Mouse (Mus musculus) liver, embryonic 15.5 days (tissue): ENCODE measurements at regions not wholly inside any gene's neighbourhood (a gene's known extent, or its start where the extent isn't known, plus 50 kb on each side); places are given as distances from the start of the nearest gene placed in this dataset.
"Not testable (repeated sequence)": the region's sequence is repeated elsewhere in the genome, so short reads cannot be mapped to it uniquely, and the experiment has no call there.

Experiments used
- ATAC-seq: fragments of 200-750 bp; cut with Nextera tagmentation; 2 replicates; pipeline ENCODE4 v1.8.0; 2017; ENCODE audit warnings: moderate number of reproducible peaks, mild to moderate bottlenecking, moderate library complexity; ENCODE audit not compliant: insufficient read depth
- H3K27ac ChIP-seq: fragments of 300-500 bp; sonication (generic); replicated peaks from 2 replicates; pipeline ENCODE4 v1.5.1; 2015; ENCODE audit warnings: mild to moderate bottlenecking, inconsistent platforms
- H3K27me3 ChIP-seq: fragments of 300-500 bp; sonication (generic); 2 replicates; pipeline ENCODE4 v1.6.1; 2015; ENCODE audit warnings: mild to moderate bottlenecking, inconsistent platforms
- H3K36me3 ChIP-seq: fragments of 300-500 bp; sonication (generic); replicated peaks from 2 replicates; pipeline ENCODE4 v1.6.1; 2015; ENCODE audit warnings: moderate library complexity, mild to moderate bottlenecking, inconsistent platforms
- H3K4me1 ChIP-seq: fragments of 300-500 bp; sonication (generic); replicated peaks from 2 replicates; pipeline ENCODE4 v1.6.1; 2015; ENCODE audit warnings: inconsistent platforms
- H3K4me2 ChIP-seq: fragments of 300-500 bp; sonication (generic); 2 replicates; pipeline ENCODE4 v1.6.1; 2015; ENCODE audit warnings: moderate library complexity, mild to moderate bottlenecking, inconsistent platforms
- H3K4me3 ChIP-seq: fragments of 300-500 bp; sonication (generic); replicated peaks from 2 replicates; pipeline ENCODE4 v1.5.1; 2015; ENCODE audit warnings: mild to moderate bottlenecking, inconsistent platforms
- H3K9ac ChIP-seq: fragments of 300-500 bp; sonication (generic); 2 replicates; pipeline ENCODE4 v1.6.1; 2015; ENCODE audit warnings: moderate library complexity, mild to moderate bottlenecking, inconsistent platforms
- H3K9me3 ChIP-seq: fragments of 300-500 bp; sonication (generic); replicated peaks from 2 replicates; pipeline ENCODE4 v1.6.1; 2016; ENCODE audit warnings: inconsistent platforms
- WGBS: fragments of 180-500 bp; shearing (Covaris S2); methylation state at CpG from one replicate; pipeline ENCODE4 v1.1.7; 2015; ENCODE audit warnings: mixed read lengths; ENCODE audit not compliant: insufficient replicate concordance; 5-methylcytosine and 5-hydroxymethylcytosine counted together

DNA sequence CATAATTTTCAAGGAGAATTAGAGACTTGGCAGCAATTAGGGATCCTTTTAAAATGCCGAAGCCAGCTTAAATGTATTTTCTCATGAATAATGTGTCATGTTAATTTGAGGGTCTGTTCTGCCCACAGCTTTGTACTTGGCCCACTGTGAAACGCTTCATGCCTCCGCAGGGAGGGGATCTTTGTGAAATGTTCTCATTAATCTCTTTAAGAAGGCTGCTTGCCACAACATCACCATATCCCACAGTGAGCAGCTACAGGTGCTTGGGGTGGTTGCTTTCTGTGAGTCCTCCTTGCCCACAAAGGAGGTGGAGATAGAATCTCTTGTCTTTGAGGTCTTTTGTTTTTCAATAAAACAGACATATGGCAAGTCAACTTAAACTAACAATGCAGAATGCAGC, 159.3 kb upstream of the Got2 start:
- 60% methylated on average over 3 of the region's 3 CpGs for WGBS
- Histone ChIP-seq H3K4me2 (no peak overlapping the region), H3K9me3 (no peaks in the 10 kb centered on the region), H3K4me1 (no peaks in the 10 kb centered on the region), H3K4me3 (no peak overlapping the region), H3K27ac (no peak overlapping the region), H3K36me3 (no peaks in the 10 kb centered on the region), H3K9ac (no peak overlapping the region), H3K27me3 (no peaks in the 10 kb centered on the region)
- ATAC-seq = no peak

DNA sequence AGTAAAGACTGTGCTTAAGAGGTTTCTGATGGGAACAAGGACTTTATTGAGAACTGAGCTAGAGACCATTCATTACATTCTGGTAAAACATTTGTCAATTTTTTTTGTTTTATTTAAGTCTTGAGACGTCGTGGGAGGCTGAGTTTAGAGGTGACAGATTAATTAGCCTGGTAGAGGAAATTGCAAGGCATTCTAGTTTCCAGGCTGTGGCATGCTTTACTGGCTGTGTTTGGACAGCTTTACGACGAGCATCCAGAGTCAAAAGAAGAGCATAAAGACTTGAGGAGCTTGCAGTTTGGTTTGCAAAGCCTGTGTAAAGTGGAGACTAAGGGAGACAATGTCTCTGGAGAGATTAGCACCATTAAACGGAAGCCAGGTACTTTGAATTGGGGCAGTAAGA, 154.0 kb upstream of the Got2 start:
- no peaks in the 10 kb centered on the region for H3K36me3 ChIP-seq
- no peak overlapping the region for H3K27ac ChIP-seq
- H3K4me1 ChIP-seq = no peaks in the 10 kb centered on the region
- H3K27me3 ChIP-seq = no peaks in the 10 kb centered on the region
- WGBS = 15% methylated on average over 5 of the region's 5 CpGs
- H3K9ac ChIP-seq = no peak overlapping the region
- H3K4me2 ChIP-seq = no peak overlapping the region
- H3K9me3 ChIP-seq = no peaks in the 10 kb centered on the region
- no peak overlapping the region for H3K4me3 ChIP-seq
- no peak for ATAC-seq

DNA sequence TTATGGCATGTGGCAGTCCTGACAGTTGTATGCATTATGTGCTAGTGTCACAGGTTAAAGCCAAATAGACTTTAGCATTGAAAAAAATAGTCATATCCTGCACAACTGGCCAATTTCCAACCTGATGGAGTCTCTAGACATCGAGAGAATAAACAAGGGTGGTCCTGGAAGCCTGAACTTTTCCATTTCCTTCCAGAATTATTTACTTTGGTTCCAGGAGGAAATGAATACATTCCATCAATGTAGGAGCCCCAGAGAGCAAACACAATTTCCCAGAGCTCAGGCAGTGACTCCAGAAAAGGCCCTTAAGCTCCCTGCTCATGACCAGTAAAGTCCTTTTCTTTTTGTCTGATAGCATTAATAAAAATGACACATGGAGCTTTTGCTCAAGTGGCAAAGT, 151.9 kb upstream of the Got2 start:
- no peak overlapping the region for H3K4me3 ChIP-seq

DNA sequence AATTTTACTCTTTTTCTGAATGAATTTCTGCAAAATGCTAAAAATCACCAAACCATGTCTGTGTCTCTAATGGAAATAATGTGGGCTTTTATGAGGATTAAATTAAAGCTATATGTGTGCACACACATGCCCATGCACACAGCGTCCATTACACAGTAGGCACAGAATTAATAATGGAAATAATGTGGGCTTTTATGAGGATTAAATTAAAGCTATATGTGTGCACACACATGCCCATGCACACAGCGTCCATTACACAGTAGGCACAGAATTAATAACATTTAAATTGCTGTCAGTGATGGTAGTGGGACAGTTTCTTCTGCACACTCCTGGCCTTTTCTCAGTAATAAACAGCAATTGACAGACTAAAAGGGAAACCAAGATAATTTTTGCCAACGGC, 130.4 kb upstream of the Got2 start:
- not testable (repeated sequence) for H3K27me3 ChIP-seq, ATAC-seq, H3K27ac ChIP-seq, H3K4me3 ChIP-seq, H3K36me3 ChIP-seq, H3K9me3 ChIP-seq, H3K4me2 ChIP-seq, H3K4me1 ChIP-seq, H3K9ac ChIP-seq
- 52% methylated on average over 3 of the region's 3 CpGs for WGBS

More for the DNA sequence above, 151.9 kb upstream of the Got2 start:
- H3K27ac ChIP-seq = no peak overlapping the region
- no peaks in the 10 kb centered on the region for H3K9me3 ChIP-seq
- no peaks in the 10 kb centered on the region for H3K27me3 ChIP-seq
- no peaks in the 10 kb centered on the region for H3K36me3 ChIP-seq
- H3K9ac ChIP-seq = no peak overlapping the region
- 11% methylated on average over 1 of the region's 1 CpGs for WGBS
- no peaks in the 10 kb centered on the region for H3K4me1 ChIP-seq
- ATAC-seq = no peak
- H3K4me2 ChIP-seq = no peak overlapping the region

DNA sequence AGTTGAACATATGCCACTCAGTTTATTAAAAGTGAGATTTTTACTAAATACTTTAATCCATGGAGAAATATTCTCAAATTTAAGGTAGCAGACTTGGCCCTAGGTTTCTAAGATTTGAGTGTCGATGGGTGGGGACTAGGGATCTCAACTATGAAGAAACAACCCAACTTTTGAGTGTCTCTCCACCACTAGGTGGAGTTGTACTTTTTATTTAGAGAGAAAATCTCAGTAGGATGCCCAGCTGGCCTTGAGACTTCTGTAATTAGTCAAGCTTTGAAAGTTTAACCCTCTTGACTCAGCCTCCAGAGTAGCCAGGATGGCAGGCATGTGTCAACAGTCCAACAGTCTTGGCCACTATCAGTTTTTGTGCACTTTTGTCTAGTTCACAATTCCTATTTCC, 123.7 kb upstream of the Got2 start:
- H3K27me3 ChIP-seq = no peaks in the 10 kb centered on the region
- no peak overlapping the region for H3K27ac ChIP-seq
- H3K9me3 ChIP-seq = no peaks in the 10 kb centered on the region
- 53% methylated on average over 1 of the region's 1 CpGs for WGBS
- H3K4me1 ChIP-seq = no peaks in the 10 kb centered on the region
- H3K4me2 ChIP-seq = no peak overlapping the region
- ATAC-seq = no peak
- no peak overlapping the region for H3K4me3 ChIP-seq
- H3K9ac ChIP-seq = no peak overlapping the region
- H3K36me3 ChIP-seq = no peaks in the 10 kb centered on the region

DNA sequence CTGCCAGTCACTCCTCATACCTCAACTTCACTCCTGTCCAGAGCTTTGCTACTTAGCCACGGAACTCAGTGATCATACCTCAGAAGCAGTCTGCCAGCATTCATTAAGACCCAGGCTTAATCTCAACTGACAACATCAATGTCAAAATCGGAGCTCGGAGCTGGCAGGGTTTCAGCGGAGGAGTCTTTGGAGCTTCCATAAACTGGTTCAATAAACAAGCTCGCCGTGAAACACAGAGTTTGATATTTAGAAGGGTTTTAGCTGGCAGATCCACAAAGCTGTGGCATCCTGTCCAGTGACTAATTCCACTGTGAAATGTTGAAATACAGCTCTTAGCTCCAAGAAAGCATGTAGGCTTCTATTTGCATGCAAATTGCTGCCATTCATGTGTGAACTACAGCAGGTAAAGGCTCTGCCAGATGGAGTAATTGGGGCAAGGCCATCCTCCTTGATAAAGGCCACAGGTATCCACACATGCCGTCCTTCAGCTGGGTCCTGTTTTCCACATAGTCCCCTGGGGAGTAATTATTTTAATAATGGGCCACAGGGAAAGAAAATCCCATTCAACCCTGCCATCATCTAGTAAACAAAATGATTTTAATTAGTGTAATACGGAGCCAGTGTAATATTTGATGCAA, 103.6 kb upstream of the Got2 start:
- Histone ChIP-seq H3K27me3 (no peaks in the 10 kb centered on the region), H3K4me1 (no peaks in the 10 kb centered on the region), H3K9me3 (no peaks in the 10 kb centered on the region), H3K9ac (no peak overlapping the region), H3K27ac (no peak overlapping the region), H3K4me2 (no peak overlapping the region), H3K36me3 (no peaks in the 10 kb centered on the region), H3K4me3 (no peak overlapping the region)
- WGBS = 62% methylated on average over 8 of the region's 8 CpGs
- no peak for ATAC-seq

DNA sequence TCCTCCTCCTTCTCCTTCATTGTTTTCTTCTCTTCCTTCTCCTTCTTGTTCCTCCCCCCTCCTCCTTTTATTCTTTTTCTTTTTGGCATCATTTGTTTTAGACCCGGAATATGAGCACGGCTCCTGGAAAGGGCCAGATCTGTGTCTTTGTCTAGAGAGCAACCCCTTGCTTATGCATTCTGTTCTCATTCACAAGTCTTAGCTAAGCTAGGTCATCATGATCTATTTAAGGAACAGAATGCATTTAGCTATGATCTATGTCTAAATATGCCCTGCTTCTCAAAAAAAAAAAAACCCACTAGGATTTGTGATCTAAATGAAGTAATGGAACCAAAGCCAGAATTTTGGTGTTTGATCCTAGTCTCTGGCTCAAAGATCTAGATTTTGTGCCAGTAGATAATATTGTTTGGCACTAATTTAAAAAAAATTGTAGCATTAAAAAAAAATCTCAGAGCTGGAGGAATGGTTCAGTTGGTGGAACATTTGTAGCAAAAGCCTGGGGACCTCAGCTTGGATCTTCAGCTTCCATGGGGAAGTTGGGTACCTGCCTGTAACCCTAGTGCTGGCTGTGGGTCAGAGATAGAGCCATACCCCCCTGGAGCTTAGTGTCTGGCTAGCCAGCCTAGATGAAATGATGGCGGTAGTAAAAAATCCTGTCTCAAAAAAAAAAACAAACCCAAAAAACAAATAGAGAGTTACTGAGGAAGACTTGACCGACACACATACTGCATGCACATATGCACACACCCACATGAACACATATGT, 100.5 kb upstream of the Got2 start:
- Histone ChIP-seq H3K4me1 (no peaks in the 10 kb centered on the region), H3K9ac (no peak overlapping the region), H3K4me2 (no peak overlapping the region), H3K4me3 (no peak overlapping the region), H3K36me3 (no peaks in the 10 kb centered on the region), H3K27ac (no peak overlapping the region), H3K9me3 (no peaks in the 10 kb centered on the region), H3K27me3 (no peaks in the 10 kb centered on the region)
- 69% methylated on average over 4 of the region's 4 CpGs for WGBS
- no peak for ATAC-seq

DNA sequence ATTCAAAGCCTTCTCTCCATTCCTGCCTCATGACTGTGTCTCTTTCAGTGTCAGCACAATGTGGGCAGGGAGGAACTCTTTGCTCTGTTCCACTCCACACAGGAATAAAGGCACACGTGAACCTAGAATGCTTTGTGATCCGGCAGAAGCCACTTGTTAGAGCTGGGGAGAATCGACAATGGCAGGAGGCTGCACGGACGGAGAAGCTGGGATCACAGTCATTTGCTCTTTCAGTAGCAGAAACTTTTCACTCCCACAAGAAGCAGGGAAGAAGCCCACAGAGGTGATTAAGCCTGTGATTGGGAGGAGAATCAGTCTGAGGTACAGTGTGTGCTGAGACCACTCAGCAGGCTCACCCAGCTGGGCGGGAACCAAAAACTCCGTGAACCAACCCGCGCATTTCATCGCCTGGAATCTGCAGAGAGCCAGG, 98.7 kb upstream of the Got2 start:
- Histone ChIP-seq H3K36me3 (no peaks in the 10 kb centered on the region), H3K27me3 (no peaks in the 10 kb centered on the region), H3K9me3 (no peaks in the 10 kb centered on the region), H3K4me3 (no peak overlapping the region), H3K9ac (no peak overlapping the region), H3K4me1 (no peaks in the 10 kb centered on the region), H3K4me2 (no peak overlapping the region), H3K27ac (no peak overlapping the region)
- ATAC-seq = no peak
- WGBS = 40% methylated on average over 10 of the region's 10 CpGs

DNA sequence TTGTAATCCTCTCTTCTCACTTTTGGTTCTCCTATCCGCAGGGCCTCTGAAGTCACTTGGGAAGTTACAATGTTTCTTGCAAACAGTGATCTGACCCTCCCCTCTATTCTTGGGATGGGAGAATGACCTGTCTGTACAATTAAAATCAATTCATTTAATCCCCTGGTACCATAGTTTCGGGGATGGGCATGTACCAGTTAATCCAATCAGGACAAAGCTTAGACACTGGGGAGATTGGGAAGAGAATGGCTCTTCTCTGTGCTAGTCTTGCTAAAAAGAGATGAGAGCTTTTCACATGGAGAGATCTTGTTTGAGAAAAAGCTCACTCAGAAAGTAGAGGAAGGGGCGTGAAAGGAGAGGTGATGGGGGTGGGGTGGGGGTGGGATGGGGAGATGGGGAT, 98.1 kb upstream of the Got2 start:
- WGBS = 39% methylated on average over 3 of the region's 3 CpGs
- Histone ChIP-seq H3K36me3 (no peaks in the 10 kb centered on the region), H3K4me1 (no peaks in the 10 kb centered on the region), H3K4me3 (no peak overlapping the region), H3K9me3 (no peaks in the 10 kb centered on the region), H3K27me3 (no peaks in the 10 kb centered on the region), H3K4me2 (no peak overlapping the region), H3K9ac (no peak overlapping the region), H3K27ac (no peak overlapping the region)
- ATAC-seq = no peak

DNA sequence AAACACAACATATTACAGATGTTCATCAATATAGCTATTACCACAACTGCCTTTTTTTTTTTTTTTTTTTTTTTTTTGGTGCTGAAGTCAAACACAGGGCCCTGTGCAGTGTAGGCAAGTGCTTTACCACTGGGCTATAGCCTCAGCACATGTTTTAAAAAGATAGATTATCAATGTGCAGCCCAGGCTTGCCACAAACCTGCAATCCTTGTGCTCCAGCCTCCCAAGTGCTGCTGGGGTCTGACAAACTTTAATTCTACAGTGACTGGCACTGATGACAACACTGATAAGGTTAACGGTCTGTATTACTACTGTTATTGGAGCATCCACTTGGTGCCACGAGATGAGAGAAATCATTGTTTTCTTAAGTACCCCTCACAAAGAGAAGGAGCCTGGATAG, 95.3 kb upstream of the Got2 start:
- H3K27me3 ChIP-seq = no peaks in the 10 kb centered on the region
- H3K9ac ChIP-seq = no peak overlapping the region
- H3K27ac ChIP-seq = no peak overlapping the region
- H3K36me3 ChIP-seq = no peaks in the 10 kb centered on the region
- H3K4me2 ChIP-seq = no peak overlapping the region
- H3K4me3 ChIP-seq = no peak overlapping the region
- no peaks in the 10 kb centered on the region for H3K9me3 ChIP-seq
- H3K4me1 ChIP-seq = no peaks in the 10 kb centered on the region
- no peak for ATAC-seq
- WGBS = 36% methylated on average over 2 of the region's 2 CpGs

DNA sequence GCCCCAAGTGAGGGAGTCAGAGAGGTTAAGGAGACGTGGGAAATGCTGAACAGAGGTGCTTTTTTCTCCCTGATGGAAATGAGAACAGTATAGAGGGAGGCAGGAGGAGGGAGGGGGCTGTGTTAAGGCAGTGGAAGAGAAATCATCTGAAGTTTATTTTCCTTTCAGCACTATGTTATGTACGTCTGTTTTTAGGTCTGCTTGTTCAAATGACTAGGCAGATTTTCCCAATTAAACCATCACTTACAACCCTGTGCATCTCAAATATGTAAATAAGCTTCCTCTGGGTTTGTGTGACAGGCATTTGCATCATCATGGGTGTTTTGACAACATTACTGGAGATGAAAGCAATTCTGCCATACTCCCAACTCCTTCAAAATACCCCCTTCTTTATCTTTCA, 92.1 kb upstream of the Got2 start:
- no peak overlapping the region for H3K4me2 ChIP-seq
- H3K9ac ChIP-seq = no peak overlapping the region
- H3K27ac ChIP-seq = no peak overlapping the region
- H3K36me3 ChIP-seq = no peaks in the 10 kb centered on the region
- H3K4me3 ChIP-seq = no peak overlapping the region
- H3K9me3 ChIP-seq = no peaks in the 10 kb centered on the region
- H3K27me3 ChIP-seq = no peaks in the 10 kb centered on the region
- 23% methylated on average over 2 of the region's 2 CpGs for WGBS
- H3K4me1 ChIP-seq = no peaks in the 10 kb centered on the region
- ATAC-seq = no peak

DNA sequence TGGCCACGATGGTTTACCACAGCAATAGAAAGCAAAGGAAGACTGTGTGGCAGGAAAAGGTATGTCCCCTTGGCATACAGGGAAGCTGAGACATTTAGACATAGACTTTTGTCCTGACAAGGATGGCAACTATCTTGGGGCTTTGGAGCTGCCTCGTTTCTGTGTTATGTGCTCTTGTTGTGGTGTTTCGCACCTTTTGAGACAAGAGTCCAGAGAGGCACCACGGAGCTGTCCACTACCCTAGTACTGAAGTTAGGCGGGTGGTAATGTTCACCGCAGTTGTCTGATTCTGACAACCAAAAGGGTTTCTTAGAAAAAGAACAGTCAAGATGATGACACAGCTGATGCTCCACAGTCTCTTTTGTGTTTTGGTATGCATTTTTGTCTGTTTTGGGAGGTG, 90.9 kb upstream of the Got2 start:
- 40% methylated on average over 6 of the region's 6 CpGs for WGBS
- Histone ChIP-seq H3K36me3 (no peaks in the 10 kb centered on the region), H3K9ac (no peak overlapping the region)

More for the DNA sequence above, 90.9 kb upstream of the Got2 start:
- Histone ChIP-seq H3K27ac (no peak overlapping the region), H3K9me3 (no peaks in the 10 kb centered on the region), H3K4me2 (no peak overlapping the region), H3K4me1 (no peaks in the 10 kb centered on the region), H3K27me3 (no peaks in the 10 kb centered on the region), H3K4me3 (no peak overlapping the region)
- no peak for ATAC-seq
